Mouse (Mus musculus): ENCODE data around the gene Zfp174. TPM values are rescaled to one million over a fixed set of nuclear protein-coding genes. Genes with fewer than 3 reads are reported as not detected.
A peak's percentile ranks its signal among the peaks of the same experiment; 100 is the strongest.
"Not testable (repeated sequence)": the region's sequence is repeated elsewhere in the genome, so short reads cannot be mapped to it uniquely, and the experiment has no call there.

Zfp174 gene
- 2.9 and 3.4 TPM in 2 replicates for polyA plus RNA-seq (2012; rRNA removed)

GRCm38 (mm10) chr16:3846711-3847518 is at the start of gene Zfp174:
TSS of gene Zfp174 (plus strand) at chr16:3847268.
- peak; percentile 97 for DNase-seq (ENCODE audit: extremely low spot score in 1 of 2, low spot score in 1 of 2)

- no peak for DNase-seq (ENCODE audit: extremely low spot score in 1 of 2, low spot score in 1 of 2)
Observed at GRCm38 (mm10) chr16:3808176-3808575, 38.9 kb upstream of the Zfp174 start.

DNA sequence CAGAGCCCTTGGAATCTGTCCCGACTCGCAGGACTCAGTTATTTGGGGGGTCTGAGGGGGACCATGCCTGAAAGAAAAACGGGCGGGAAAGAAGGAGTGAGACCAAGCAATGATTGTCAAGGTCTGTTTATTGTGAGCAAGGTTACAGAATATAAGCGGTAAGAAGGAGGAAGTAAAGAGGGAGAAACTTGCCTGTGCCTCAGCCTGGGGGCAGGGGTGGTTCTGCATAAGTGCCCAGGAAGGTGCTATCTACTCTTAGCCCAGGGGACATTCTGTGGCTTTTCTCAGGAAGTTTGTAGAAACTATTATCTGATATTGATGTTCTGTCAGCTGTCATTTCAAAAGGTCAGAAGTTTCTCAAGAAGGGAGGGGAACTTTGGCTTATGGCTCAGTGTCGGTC is 32.4 kb upstream of the Zfp174 start:
- DNase-seq (ENCODE audit: extremely low spot score in 1 of 2, low spot score in 1 of 2), result not testable (repeated sequence)

- DNase-seq (ENCODE audit: extremely low spot score in 1 of 2, low spot score in 1 of 2), result no peak
Observed at GRCm38 (mm10) chr16:3820202-3820601, 26.9 kb upstream of the Zfp174 start.

DNA sequence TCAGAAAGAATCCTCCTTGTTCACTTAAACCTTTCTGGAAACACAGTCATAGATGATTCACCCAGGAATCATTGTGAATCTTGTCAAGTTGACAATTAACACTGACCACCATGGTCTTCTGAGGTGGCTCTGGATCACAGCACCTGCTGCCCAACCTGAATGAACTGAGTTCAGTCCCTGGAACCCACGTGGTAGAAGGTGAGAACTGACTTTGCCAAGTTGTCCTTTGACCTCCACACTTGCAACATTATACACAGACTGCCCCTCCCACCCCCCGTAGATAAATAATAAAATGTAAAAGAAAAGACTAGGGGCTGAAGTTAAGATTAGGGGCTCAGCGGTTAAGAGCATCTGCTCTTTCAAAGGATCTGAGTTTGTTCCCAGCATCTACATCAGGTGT is 19.0 kb upstream of the Zfp174 start:
- DNase-seq (ENCODE audit: extremely low spot score in 1 of 2, low spot score in 1 of 2), result no peak

GRCm38 (mm10) chr16:3829727-3830126 is 17.3 kb upstream of the Zfp174 start:
- no peak for DNase-seq (ENCODE audit: extremely low spot score in 1 of 2, low spot score in 1 of 2)

GRCm38 (mm10) chr16:3830588-3831109 is 16.4 kb upstream of the Zfp174 start, which contains the start of gene Olfr15:
TSS of gene Olfr15 (plus strand) at chr16:3830878.
- DNase-seq (ENCODE audit: extremely low spot score in 1 of 2, low spot score in 1 of 2), result no peak

- no peak for DNase-seq (ENCODE audit: extremely low spot score in 1 of 2, low spot score in 1 of 2)
Observed at GRCm38 (mm10) chr16:3835461-3835860, 11.6 kb upstream of the Zfp174 start.

- peak in 1 of 2 experiments; percentile 27 for DNase-seq (ENCODE audit: extremely low spot score in 1 of 2, low spot score in 1 of 2)
Observed at GRCm38 (mm10) chr16:3839157-3839885, 7.7 kb upstream of the Zfp174 start.

DNA sequence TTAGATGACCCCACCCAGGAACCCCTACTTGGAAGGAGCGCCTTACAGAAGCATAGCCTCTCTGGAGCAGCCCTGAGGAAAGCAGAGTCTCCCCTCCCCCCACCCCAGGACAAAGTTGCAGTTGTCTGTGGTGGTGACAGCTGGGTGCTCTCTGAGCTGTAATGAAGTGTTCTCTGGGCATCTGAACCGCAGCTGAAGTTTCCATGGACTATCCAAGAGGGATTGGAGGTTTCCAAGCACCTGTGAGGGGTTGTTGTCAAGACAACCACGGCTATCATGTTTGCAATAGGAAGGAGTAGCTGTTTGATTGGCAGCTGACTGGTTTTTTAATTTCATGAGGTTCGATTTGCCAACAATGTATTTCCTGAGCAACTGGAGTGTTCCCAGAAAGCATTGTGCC is 4.1 kb upstream of the Zfp174 start:
- no peak for DNase-seq (ENCODE audit: extremely low spot score in 1 of 2, low spot score in 1 of 2)

- DNase-seq (ENCODE audit: extremely low spot score in 1 of 2, low spot score in 1 of 2), result no peak
Observed at GRCm38 (mm10) chr16:3843796-3844195, 3.3 kb upstream of the Zfp174 start.

DNA sequence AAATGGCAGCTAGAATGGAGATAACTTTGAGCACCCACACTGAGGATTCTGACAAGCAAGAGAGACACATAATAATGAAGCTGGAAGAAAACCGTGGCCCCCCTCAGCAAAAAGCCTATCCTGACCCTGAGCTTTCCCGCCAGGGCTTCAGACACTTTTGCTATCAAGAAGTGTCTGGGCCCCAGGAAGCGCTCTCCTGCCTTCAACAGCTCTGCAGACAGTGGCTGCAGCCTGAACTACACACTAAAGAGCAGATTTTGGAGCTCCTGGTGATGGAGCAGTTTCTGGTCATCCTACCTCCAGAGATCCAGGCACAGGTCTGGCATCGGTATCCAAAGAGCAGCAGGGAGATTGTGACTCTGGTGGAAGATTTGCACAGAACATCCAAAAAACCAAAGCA is 803 bp downstream of the Zfp174 start:
- DNase-seq (ENCODE audit: extremely low spot score in 1 of 2, low spot score in 1 of 2), result no peak

GRCm38 (mm10) chr16:3848416-3848815 is 1.3 kb downstream of the Zfp174 start:
- no peak for DNase-seq (ENCODE audit: extremely low spot score in 1 of 2, low spot score in 1 of 2)

DNA sequence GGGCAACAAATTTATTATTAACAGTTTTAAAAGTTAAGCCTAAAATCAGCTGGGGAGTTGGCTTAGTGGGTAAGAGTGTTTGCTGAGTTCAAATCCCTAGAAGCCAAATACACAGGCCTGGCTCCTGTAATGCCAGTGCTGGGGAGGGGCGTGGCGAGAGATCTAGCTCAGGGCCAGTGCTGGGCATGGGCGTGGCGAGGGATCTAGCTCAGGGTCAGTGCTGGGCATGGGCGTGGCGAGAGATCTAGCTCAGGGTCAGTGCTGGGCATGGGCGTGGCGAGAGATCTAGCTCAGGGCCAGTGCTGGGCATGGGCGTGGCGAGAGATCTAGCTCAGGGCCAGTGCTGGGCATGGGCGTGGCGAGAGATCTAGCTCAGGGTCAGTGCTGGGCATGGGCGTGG is 4.2 kb downstream of the Zfp174 start:
- DNase-seq (ENCODE audit: extremely low spot score in 1 of 2, low spot score in 1 of 2), result not testable (repeated sequence)

GRCm38 (mm10) chr16:3852586-3852985 is 5.5 kb downstream of the Zfp174 start:
- DNase-seq (ENCODE audit: extremely low spot score in 1 of 2, low spot score in 1 of 2), result no peak

DNA sequence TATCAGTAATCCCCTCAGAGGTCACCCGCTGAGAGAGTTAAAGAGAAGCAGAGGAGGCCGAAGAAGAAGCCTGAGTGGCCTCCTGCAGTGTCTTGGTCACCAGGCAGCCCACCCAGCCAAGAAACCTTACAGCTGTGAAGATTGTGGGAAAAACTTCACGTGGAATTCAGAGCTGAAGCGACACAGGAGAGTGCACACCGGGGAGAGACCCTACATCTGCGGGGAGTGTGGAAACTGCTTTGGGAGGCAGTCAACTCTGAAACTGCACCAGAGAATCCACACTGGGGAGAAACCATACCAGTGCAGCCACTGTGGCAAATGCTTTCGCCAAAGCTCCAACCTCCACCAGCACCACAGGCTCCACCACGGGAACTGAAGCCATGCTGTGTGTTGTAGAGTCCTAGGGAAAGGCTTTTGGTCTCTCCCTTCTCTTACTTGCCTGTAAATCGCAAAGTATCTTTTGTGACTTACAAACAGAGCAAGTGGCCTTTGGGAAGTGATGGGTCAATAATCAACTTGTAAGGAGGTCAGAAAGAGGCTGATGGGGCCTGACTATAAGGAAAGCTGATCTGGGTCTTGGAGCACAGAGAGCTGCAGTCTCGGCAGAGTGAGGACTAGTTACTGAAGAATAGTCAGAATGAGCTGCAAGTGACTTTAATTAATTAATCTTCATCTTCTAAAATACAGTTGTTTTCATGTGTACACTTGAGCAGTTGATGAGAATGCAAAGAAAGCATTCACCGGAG is 7.5 kb downstream of the Zfp174 start:
- DNase-seq (ENCODE audit: extremely low spot score in 1 of 2, low spot score in 1 of 2), result no peak

GRCm38 (mm10) chr16:3855776-3856175 is 8.7 kb downstream of the Zfp174 start:
- no peak for DNase-seq (ENCODE audit: extremely low spot score in 1 of 2, low spot score in 1 of 2)

DNA sequence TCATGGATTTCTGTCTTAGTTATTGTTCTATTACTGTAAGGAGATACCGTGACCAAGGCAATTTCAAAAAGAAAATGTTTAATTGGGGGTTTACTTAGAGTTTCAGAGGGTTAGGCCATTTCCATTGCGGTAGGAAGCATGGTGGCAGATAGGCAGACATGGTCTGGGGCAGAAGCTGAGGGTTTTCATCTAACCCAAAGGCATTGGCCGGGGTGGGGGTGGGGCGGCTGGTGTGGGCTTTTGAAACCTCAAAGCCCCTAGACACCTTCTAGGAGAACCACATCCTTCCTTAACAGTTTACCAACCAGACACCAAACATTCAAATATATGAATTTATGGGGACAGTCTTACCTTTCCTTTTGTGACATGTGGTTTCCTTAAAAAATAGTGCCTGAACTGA is 12.2 kb downstream of the Zfp174 start:
- no peak for DNase-seq (ENCODE audit: extremely low spot score in 1 of 2, low spot score in 1 of 2)

DNA sequence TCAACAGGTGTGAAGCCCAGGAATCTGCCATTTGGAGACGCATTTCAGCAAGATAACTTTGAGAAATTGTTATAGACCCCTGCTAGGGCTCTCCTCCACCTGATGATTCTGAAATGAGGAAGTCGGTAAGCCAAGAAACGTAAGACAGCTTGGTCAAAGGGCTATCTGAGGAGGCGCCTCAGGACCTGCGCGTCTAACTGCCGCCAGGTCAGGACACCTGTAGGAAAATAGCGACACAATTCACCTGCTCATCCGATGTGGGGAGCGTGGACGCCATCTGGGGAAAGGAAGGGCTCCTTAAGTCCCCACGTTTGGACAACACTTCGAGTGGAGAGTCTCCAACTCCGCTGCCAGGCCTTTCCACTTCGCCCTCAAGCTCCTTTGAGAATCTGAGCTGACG is 24.7 kb downstream of the Zfp174 start:
- no peak for DNase-seq (ENCODE audit: extremely low spot score in 1 of 2, low spot score in 1 of 2)

DNA sequence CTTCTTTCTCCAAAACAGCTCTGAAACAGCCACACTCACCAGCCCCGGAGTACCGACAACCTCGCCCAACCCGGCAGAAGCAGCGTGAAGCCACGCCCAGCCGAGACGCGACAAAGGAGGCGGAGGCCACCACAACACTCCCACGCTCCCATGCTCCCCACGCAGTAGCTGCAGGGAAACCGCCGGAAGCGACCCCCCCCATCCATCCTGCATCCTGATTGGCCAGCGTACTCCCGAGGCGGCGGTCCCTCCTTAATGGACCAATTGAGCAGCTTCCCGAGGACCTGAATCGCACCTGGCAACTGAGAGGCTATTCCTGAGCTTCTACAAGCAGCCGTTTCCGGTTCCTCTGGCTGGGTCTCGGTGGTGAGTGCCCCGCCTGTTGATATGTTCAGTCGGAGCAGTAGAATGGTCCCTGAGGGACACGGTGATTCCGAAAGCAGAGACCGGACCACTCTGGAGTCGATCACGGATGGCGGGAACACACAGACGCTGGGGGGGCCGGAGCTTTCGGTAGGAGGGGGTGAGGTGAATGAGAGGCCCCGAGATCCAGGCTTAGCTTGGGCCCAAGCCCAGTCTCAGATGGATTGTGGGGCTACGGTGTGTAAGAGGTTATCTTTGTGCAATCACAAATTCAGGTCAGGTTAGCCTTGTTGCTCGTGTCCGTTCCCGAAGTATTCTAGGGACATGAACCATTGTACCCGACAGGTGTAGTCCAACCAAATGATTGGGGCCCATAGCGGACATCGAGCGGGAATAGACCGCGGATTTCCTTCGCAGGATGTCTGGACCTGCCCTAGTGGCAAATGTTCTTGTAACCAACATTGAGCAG is 25.4 kb downstream of the Zfp174 start, which contains the start of gene Naa60:
Gene Naa60, plus strand, starts transcription at position 160 of the 832 bp plus-strand sequence.
- DNase-seq (ENCODE audit: extremely low spot score in 1 of 2, low spot score in 1 of 2), result peak; percentile 80 to 89

Data from frontal cortex, adult 2 months (tissue).